Mouse (Mus musculus): ENCODE results near the gene Gm4131.

DNA sequence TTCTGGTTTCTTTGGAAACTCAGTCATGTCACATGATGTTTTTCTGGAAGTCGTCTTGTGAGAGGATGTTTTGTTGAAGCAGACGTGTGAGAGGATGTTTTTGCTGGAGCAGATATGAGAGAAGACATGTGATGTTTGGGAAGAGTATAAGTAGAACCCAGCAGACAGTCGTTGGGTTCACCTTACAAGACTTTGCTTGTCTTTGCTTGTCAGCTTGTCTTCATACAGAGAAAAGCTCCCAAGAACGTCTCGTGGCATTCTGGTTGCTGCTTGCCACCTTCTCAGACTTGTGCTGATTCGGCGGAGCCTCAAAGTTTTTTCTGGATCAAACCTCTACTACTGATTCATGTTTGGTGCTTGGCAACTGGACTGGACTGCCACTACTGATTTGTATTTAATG is 69.3 kb downstream of the Gm4131 start:
- TF ChIP-seq GATA1 (IDR thresholded peaks at IDR 0.05; ENCODE audit: borderline replicate concordance, low read length) (no peak), FLI1 (IDR thresholded peaks at IDR 0.05; ENCODE audit: low read length) (no peak)
